Mouse (Mus musculus) CD4-positive, CD25-positive, alpha-beta regulatory T cell, adult 4 months (primary cell): ENCODE measurements around the gene Atp8a2. TPM values are rescaled to one million over a fixed set of nuclear protein-coding genes. Genes with fewer than 3 reads are reported as not detected.

Experiments
- ATAC-seq: one replicate; pipeline ENCODE4 v1.8.0; 2017
- polyA plus RNA-seq, 2 experiments: library from polyadenylated mRNA; unstranded; fragments of 100-300 nt; shearing (Covaris generic); gene quantifications; one replicate each; pipeline ENCODE4 v1.2.1; 2017

Atp8a2 gene
- polyA plus RNA-seq, 2 experiments from 2014 or later, result 0.98 to 1.9 TPM

GRCm38 (mm10) chr14:59903484-59904130, 293.4 kb downstream of the Atp8a2 start:
- ATAC-seq, result no peak

- ATAC-seq, result no peak
Observed at GRCm38 (mm10) chr14:59893971-59894370, 303.0 kb downstream of the Atp8a2 start.

GRCm38 (mm10) chr14:59892084-59892483, 304.9 kb downstream of the Atp8a2 start:
- no peak for ATAC-seq

- no peak for ATAC-seq
Observed at GRCm38 (mm10) chr14:59891491-59891890, 305.5 kb downstream of the Atp8a2 start.

GRCm38 (mm10) chr14:59890818-59891217, 306.2 kb downstream of the Atp8a2 start:
- ATAC-seq, result no peak

GRCm38 (mm10) chr14:59890107-59890506, 306.9 kb downstream of the Atp8a2 start:
- no peak for ATAC-seq

- ATAC-seq, result no peak
Observed at GRCm38 (mm10) chr14:59888446-59888845, 308.5 kb downstream of the Atp8a2 start.

- no peak for ATAC-seq
Observed at GRCm38 (mm10) chr14:59888046-59888445, 308.9 kb downstream of the Atp8a2 start.

- ATAC-seq, result no peak
Observed at GRCm38 (mm10) chr14:59887061-59887861, 309.7 kb downstream of the Atp8a2 start.

- ATAC-seq, result no peak
Observed at GRCm38 (mm10) chr14:59883517-59884069, 313.4 kb downstream of the Atp8a2 start.

GRCm38 (mm10) chr14:59880829-59881228, 316.1 kb downstream of the Atp8a2 start:
- ATAC-seq, result no peak

GRCm38 (mm10) chr14:59878248-59878647, 318.7 kb downstream of the Atp8a2 start:
- ATAC-seq, result no peak

GRCm38 (mm10) chr14:59876525-59876924, 320.5 kb downstream of the Atp8a2 start:
- no peak for ATAC-seq

- no peak for ATAC-seq
Observed at GRCm38 (mm10) chr14:59868369-59868768, 328.6 kb downstream of the Atp8a2 start.

- no peak for ATAC-seq
Observed at GRCm38 (mm10) chr14:59867749-59868148, 329.2 kb downstream of the Atp8a2 start.

GRCm38 (mm10) chr14:59866001-59866400, 331.0 kb downstream of the Atp8a2 start:
- no peak for ATAC-seq

GRCm38 (mm10) chr14:59862351-59862750, 334.6 kb downstream of the Atp8a2 start:
- ATAC-seq, result no peak

GRCm38 (mm10) chr14:59859830-59860229, 337.1 kb downstream of the Atp8a2 start:
- no peak for ATAC-seq

GRCm38 (mm10) chr14:59858501-59859225, 338.3 kb downstream of the Atp8a2 start:
- ATAC-seq, result no peak

- ATAC-seq, result no peak
Observed at GRCm38 (mm10) chr14:59853139-59853538, 343.8 kb downstream of the Atp8a2 start.

- no peak for ATAC-seq
Observed at GRCm38 (mm10) chr14:59846609-59847375, 350.2 kb downstream of the Atp8a2 start.

- no peak for ATAC-seq
Observed at GRCm38 (mm10) chr14:59843264-59843942, 353.6 kb downstream of the Atp8a2 start.
